Mouse (Mus musculus) Patski (cell line): ENCODE results near the gene Slc29a2. TPM values are rescaled to one million over a fixed set of nuclear protein-coding genes. Genes with fewer than 3 reads are reported as not detected.

ENCODE experiments used
- ATAC-seq: fragments of 100-300 bp; one replicate; pipeline ENCODE4 v1.8.0; 2021
- CTCF ChIA-PET: fragments of 350-600 bp; sonication (Branson Sonifier 250); formaldehyde crosslinking; loops from one replicate; lab custom pipeline; 2022; ENCODE audit warnings: inconsistent platforms; lab: Charles Lee
- POLR2A ChIA-PET: fragments of 350-600 bp; sonication (Branson Sonifier 250); formaldehyde crosslinking; loops from one replicate; lab custom pipeline; 2022; ENCODE audit warnings: antibody characterized with exemption, inconsistent platforms; lab: Charles Lee
- DNase-seq: peaks from one replicate; pipeline ENCODE4 v3.0.0-alpha.2; 2011; ENCODE audit warnings: low read depth, low spot score
- H3K27me3 ChIP-seq: fragments of 371-371 bp; one replicate; pipeline ENCODE4 v1.5.1; 2021
- CTCF ChIP-seq: fragments of 100-300 bp; IDR thresholded peaks from one replicate; pipeline ENCODE4 v1.5.1; 2021
- in situ Hi-C: fragments of 300-500 bp; cut with MboI; formaldehyde crosslinking; loops from 3 replicates; pipeline ENCODE4 v1.11.1; 2018; ENCODE audit warnings: low pct_unique_long_range_greater_than_20kb, mixed read lengths
- polyA plus RNA-seq: library from polyadenylated mRNA; unstranded; gene quantifications from one replicate; pipeline ENCODE4 v1.2.3, GENCODE M21; 2021

The Slc29a2 gene
- polyA plus RNA-seq, 1 experiment from 2014 or later, result 15.8 TPM

GRCm38 (mm10) chr19:5052853-5053252, 29.2 kb downstream of the Slc29a2 start:
- CTCF ChIA-PET, result interaction anchor here (1.6 to 5.0 kb wide), 6 partner anchors 13 to 40 kb away, joined by 7 to 32 read pairs (median 22); partner anchors contain the start of genes AC124502.3, B4gat1, Brms1 and Yif1a
- H3K27me3 ChIP-seq, result no peaks in the 10 kb centered on the region
- in situ Hi-C loops, result no loop called here
- DNase-seq (no peak), ATAC-seq (no peak)
- POLR2A ChIA-PET, result interaction anchor here (0.6 to 2.3 kb wide), 2 partner anchors 14 to 33 kb away, joined by 3 to 14 read pairs; partner anchors contain the start of genes AC124502.3 and B4gat1
- TF ChIP-seq CTCF, result no peak

DNA sequence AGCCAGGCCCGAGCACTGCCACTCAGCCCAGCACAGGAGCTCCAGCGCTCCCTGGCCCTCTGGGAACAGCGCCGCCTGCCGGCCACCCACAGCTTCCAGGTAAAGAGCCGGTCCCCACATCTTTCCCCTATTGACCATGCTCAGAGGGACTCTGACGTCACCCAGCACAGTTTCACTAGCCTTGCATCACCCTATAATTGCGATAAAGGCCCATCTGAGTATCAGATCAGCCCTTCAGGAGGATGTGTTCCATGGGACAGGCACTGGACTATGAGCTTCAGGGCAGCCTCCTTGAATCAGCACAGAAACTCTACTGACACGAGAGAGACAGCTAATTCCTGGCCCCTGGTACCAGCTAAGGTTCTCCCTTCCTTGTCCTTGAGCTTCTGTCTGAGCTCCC, 30.2 kb downstream of the Slc29a2 start:
- ChIA-PET POLR2A (interaction anchor here (1.2 to 1.8 kb wide), 2 partner anchors 20 kb away, joined by 3 to 5 read pairs; no protein-coding TSS in a partner anchor), CTCF (interaction anchor here (0.7 to 5.0 kb wide), 10 partner anchors 8 to 97 kb away, joined by 3 to 32 read pairs (median 6); partner anchors contain the start of genes AC124502.3, B4gat1, Brms1 and Cd248)
- TF ChIP-seq CTCF, result no peak
- no peaks in the 10 kb centered on the region for H3K27me3 ChIP-seq
- no peak for DNase-seq
- in situ Hi-C loops, result no loop called here
- ATAC-seq, result no peak

GRCm38 (mm10) chr19:5056251-5056650, 32.6 kb downstream of the Slc29a2 start:
- no peaks in the 10 kb centered on the region for H3K27me3 ChIP-seq
- no peak for TF ChIP-seq CTCF
- no peak for ATAC-seq
- CTCF ChIA-PET, result interaction anchor here (1.1 to 3.9 kb wide), 5 partner anchors 10 to 23 kb away, joined by 3 to 32 read pairs (median 5); partner anchors contain the start of gene Cd248
- in situ Hi-C loops, result no loop called here
- POLR2A ChIA-PET, result no interaction called here
- DNase-seq, result no peak

GRCm38 (mm10) chr19:5057876-5058775, 34.5 kb downstream of the Slc29a2 start:
- in situ Hi-C loops, result no loop called here
- POLR2A ChIA-PET, result no interaction called here
- DNase-seq, result no peak

GRCm38 (mm10) chr19:5058801-5059771, 35.4 kb downstream of the Slc29a2 start:
- ChIA-PET CTCF (interaction anchor here (0.8 to 1.7 kb wide), 2 partner anchors 20 to 29 kb away, joined by 3 to 4 read pairs; partner anchors contain the start of genes AC124502.3, B4gat1 and Yif1a), POLR2A (interaction anchor here (0.6 kb wide), 1 partner anchor 11 kb away, joined by 3 read pairs; no protein-coding TSS in a partner anchor)
- no peak for TF ChIP-seq CTCF
- in situ Hi-C loops, result no loop called here
- ATAC-seq (no peak), DNase-seq (no peak)
- no peaks in the 10 kb centered on the region for H3K27me3 ChIP-seq

More at GRCm38 (mm10) chr19:5057876-5058775, 34.5 kb downstream of the Slc29a2 start:
- TF ChIP-seq CTCF, result no peak
- CTCF ChIA-PET, result interaction anchor here (0.8 to 1.7 kb wide), 2 partner anchors 19 to 30 kb away, joined by 3 to 4 read pairs; partner anchors contain the start of genes AC124502.3, B4gat1 and Yif1a
- no peak for ATAC-seq
- H3K27me3 ChIP-seq, result no peaks in the 10 kb centered on the region

DNA sequence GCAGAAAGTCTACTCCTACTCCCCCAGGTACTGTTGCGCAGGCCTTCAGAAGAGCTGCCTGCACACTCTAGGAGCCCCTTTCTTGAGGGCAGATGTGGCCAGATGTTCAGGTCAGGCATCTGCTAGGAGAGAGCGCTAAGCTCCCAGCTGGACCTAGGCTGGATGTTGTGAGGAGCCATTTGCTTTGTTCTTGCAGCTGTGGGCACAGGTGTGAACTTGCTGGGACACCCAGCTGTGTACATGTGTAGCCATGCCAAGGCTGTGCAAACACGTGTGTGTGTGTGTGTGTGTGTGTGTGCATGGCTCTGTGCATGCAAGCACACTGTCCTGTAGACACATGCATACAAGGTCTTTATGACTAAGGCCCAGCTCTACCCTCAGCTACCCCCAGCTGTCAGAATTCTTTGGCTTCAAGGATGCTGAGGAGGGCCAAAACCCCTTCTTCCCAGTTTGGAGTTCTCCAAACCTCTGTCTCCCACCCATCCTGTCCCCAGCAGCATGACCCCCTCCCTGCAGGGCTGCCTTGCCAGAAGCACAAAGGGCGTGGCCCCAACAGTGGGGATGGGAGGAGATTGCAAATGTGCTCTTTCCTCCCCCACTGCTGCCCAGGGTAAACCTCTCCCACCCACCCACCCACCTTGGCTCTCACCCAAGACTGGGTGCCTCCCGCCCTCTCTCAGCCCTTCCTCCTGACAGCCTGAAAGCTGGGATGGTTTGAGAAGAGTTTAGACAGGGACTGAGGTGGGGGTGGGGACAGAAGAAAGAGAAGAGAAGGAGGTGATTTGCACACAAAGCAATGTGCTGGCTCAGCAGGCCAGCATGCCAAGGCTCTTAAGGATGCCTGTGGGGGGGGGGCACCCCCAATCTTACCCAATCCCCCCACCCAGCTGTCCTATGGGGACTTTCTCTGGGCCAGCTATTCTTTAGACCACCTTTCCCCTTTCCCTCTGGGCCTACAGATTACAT, 37.0 kb downstream of the Slc29a2 start:
- no peak for ATAC-seq

GRCm38 (mm10) chr19:5062041-5062440, 38.4 kb downstream of the Slc29a2 start:
- no peak for TF ChIP-seq CTCF
- ATAC-seq, result no peak
- ChIA-PET CTCF (no interaction called here), POLR2A (no interaction called here)
- in situ Hi-C loops, result no loop called here
- H3K27me3 ChIP-seq, result no peaks in the 10 kb centered on the region
- no peak for DNase-seq

More for the DNA sequence above, 37.0 kb downstream of the Slc29a2 start:
- no peak for DNase-seq
- POLR2A ChIA-PET, result interaction anchor here (0.5 to 1.3 kb wide), 5 partner anchors 9 to 231 kb away, joined by 3 to 4 read pairs (median 3); no protein-coding TSS in a partner anchor
- CTCF ChIA-PET, result interaction anchor here (1.0 kb wide), 1 partner anchor 9 kb away, joined by 4 read pairs; no protein-coding TSS in a partner anchor
- no peaks in the 10 kb centered on the region for H3K27me3 ChIP-seq
- no peak for TF ChIP-seq CTCF
- in situ Hi-C loops, result no loop called here

DNA sequence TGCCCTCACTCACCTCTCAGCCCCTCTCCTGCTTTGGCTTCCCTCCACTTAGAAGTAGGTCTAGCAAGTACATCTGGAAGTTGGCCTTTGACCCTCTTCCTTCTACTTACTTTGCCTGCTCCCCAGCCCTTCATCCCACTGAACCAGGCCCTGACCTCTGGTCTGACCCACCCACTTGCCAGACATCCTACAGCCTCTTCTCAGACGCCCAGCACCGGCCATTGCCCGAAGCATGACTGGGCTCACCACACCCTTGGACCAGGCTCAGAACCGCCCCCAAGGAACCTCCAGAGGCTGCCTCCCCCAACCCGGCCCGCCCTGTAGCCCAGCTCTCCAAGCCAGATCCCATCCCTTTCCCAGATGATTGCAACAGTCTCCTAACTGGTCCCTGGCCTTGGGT, 38.8 kb downstream of the Slc29a2 start:
- in situ Hi-C loops, result no loop called here
- ChIA-PET POLR2A (no interaction called here), CTCF (no interaction called here)
- no peak for TF ChIP-seq CTCF
- ATAC-seq (no peak), DNase-seq (no peak)
- no peaks in the 10 kb centered on the region for H3K27me3 ChIP-seq

DNA sequence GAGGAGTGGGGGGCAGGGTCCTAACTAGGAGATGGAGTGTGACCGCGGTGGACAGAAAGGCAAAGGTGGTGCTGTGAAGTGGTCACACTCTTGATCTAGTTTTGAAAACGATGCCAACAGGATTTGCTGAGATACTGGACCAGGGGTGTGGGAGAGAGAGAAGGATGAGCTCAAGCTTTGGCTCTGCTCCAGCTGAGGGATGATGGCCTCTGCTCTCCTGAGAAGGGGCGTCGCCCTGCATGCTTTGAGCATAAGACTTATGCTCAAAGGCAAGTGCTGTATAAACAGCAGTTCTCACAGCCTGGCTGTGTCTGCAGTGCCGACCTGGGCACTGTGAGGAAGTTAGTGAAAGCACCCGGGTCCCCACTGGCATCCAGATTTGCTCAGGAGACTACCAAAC, 41.4 kb downstream of the Slc29a2 start:
- no peaks in the 10 kb centered on the region for H3K27me3 ChIP-seq
- ChIA-PET POLR2A (interaction anchor here (0.6 kb wide), 1 partner anchor 40 kb away, joined by 4 read pairs; no protein-coding TSS in a partner anchor), CTCF (interaction anchor here (0.8 to 1.5 kb wide), 2 partner anchors 11 to 14 kb away, joined by 5 read pairs; no protein-coding TSS in a partner anchor)
- no peak for TF ChIP-seq CTCF
- peak; percentile 8 for ATAC-seq
- in situ Hi-C loops, result no loop called here
- no peak for DNase-seq
